Mouse (Mus musculus) testis, postnatal 14 days (tissue): Measurements from ENCODE around the gene Gm45062.

Experiments
- DNase-seq: peaks from one replicate; pipeline ENCODE4 v3.0.0; 2021; ENCODE audit warnings: low spot score

Gene Gm45062

GRCm38 (mm10) chr6:8368198-8368864 is 109.1 kb downstream of the Gm45062 start:
- no peak for DNase-seq

DNA sequence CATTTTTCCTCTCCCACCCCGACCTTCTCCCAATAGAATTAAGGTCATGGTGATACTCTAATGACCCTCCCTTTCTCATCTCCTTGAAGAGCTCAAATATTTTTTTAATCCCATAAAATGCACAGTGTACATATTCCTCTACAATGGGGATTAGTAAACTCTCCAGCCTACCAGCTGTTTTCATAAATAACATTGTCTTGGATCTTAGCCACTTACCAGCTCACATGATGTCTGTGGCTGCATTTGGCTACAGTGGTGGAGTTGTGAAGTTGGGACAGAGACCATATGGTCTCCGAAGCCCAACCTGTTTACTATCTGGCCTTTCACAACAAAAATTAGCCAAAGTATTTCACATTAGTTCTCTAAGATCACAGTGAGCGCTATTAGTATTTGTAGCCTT is 111.4 kb downstream of the Gm45062 start:
- DNase-seq, result no peak

- DNase-seq, result no peak
Measured at GRCm38 (mm10) chr6:8373051-8373450, 113.8 kb downstream of the Gm45062 start.

GRCm38 (mm10) chr6:8373851-8374250 is 114.6 kb downstream of the Gm45062 start:
- no peak for DNase-seq

GRCm38 (mm10) chr6:8374290-8374689 is 115.0 kb downstream of the Gm45062 start:
- DNase-seq, result no peak

- DNase-seq, result no peak
Measured at GRCm38 (mm10) chr6:8374712-8375111, 115.5 kb downstream of the Gm45062 start.

DNA sequence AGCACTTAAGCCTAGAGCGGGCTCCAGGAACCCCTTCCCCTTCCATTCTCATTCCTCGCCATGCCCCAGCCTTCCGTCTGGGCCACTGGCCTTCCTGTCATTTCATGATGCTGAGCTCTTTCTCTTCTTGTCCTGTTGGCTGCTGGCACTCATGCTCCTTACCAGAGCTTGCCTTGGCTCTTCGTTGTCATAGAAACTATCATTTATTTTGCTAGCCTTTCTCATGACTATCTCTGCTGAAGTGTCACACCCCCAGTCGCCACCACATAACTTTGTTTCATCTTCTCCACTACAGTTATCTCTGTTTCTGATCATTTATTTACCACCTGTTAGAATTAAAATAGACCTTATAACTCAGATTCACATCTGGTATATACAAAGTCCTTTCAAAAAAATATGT is 117.1 kb downstream of the Gm45062 start:
- DNase-seq, result no peak

DNA sequence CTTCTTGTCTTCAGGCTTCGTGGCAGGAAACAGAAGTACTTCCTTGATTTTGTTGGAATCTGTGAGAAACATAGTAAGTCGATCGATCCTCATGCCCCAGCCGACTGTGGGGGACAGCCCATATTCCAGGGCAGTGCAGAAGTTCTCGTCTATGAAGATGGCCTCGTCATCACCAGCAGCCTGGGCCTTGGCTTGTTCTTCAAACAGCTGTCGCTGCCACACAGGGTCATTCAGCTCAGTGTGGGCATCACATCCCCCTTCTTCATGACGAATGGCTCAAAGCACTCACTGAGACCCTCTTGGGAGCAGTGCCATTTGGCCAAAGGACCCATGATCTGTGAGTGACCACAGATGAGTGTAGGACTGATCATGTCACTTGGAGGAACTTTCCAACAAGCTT is 118.4 kb downstream of the Gm45062 start:
- no peak for DNase-seq

GRCm38 (mm10) chr6:8389307-8389706 is 130.1 kb downstream of the Gm45062 start:
- no peak for DNase-seq

DNA sequence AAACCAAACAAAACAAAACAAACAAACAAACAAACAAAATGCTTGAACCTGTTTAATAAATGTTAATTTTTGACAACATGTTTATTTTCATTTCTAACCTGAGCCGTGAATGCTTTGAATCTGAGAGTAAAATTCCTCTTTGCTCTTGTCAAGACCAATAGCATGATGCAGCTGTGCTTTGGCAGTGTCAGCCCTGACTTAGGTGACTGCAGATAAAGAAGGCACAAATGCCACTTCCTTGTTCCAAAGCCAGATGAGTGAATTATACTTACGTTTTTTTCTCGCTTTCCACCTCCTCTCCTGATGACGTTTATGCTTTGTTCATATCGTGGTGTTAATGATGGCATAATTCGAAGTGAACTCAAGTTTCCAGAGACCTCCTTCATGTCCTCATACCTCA is 131.0 kb downstream of the Gm45062 start:
- no peak for DNase-seq

DNA sequence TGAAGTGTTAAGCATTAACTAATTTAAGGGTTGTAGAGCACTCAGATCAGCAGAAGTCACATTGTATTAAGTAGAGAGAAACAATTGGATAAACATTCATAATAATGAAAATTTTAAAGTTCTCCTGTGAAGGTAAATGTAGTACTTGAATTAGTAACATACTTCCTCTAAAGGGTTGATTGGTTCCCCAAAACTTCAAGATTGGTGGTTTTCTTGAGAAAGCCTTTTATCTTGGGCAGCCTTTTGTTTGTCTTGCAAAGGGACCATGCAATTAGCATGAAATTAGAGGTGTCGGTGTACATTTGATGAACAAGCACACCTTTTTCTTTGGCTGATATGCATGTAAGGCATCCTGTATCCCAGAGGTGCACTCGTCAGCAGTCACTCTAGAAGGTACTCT is 131.7 kb downstream of the Gm45062 start:
- no peak for DNase-seq

DNA sequence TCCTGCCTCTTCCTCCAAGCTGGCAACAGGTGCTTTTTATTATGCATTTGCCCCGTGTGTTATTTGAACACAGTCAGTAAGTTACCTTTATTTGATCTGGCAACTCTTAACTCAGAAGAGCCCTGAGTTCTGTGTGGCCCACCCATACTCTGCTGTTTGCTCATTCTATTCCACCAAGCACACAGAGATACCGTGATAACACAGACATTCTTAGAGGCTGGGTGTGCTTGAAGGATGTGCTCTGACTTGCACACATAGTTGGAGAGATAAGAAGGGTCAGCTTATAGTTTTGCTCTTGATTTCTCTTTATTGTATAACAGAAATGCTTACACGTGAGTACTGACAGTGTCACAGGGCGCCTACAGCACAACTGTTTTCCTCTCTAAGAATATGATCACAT is 133.8 kb downstream of the Gm45062 start:
- DNase-seq, result no peak

GRCm38 (mm10) chr6:8394044-8394443 is 134.8 kb downstream of the Gm45062 start:
- no peak for DNase-seq

DNA sequence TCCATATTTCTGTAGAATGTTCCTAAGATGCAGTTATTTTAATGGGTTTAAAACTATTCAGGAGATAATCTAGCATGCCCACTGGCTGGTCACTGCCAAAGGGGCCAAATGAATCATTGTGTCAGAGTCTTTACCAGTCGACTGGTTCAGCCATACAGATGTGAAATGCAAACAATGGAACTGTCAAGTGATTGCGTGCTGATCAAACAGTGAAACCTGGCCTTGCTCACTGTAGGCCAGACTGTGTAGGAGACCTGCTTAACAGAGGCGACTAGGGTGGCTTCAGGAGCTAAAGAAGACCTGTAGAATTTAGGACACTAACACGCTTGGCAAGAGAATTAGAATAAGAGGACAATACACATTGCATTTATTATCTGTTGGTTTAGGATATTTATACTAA is 135.8 kb downstream of the Gm45062 start:
- no peak for DNase-seq

DNA sequence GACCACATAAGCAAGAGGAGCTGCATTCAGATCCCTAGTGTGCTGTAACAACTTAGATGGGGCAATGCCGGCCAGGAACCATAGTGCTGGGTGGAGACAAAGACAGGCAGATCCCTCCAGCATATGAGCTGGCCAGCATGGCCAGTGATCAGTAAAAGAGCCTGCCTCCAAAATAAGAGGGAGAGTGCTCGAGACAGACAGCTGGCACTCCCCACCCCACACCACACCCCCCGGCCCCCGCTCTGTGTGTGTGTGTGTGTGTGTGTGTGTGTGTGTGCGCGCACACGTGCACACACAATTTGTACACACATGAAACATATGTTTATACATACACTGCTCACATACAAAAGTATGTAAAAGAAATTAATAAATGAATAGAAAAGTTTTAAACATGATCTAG is 138.0 kb downstream of the Gm45062 start:
- DNase-seq, result no peak

- DNase-seq, result no peak
Measured at GRCm38 (mm10) chr6:8399710-8400109, 140.5 kb downstream of the Gm45062 start.

DNA sequence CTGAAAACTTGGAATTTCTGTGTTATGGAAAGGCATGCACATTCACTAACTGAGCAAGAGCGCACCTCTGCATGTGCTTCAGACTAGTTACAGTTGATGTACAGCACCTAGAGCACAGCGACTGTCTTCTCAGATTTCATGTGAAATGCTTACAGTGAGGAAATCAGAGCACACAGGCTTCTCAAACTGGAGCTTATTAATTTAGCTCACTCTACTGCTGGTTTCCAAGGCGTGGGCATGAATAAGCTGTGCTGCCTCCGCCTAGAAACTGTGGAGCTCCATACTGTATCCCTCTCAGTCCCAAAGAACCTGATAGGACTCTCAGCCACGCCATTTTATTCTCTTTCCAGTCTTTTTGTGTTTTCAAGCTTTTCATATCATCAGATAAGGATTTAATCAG is 143.9 kb downstream of the Gm45062 start:
- DNase-seq, result no peak

- DNase-seq, result no peak
Measured at GRCm38 (mm10) chr6:8405844-8406243, 146.6 kb downstream of the Gm45062 start.

DNA sequence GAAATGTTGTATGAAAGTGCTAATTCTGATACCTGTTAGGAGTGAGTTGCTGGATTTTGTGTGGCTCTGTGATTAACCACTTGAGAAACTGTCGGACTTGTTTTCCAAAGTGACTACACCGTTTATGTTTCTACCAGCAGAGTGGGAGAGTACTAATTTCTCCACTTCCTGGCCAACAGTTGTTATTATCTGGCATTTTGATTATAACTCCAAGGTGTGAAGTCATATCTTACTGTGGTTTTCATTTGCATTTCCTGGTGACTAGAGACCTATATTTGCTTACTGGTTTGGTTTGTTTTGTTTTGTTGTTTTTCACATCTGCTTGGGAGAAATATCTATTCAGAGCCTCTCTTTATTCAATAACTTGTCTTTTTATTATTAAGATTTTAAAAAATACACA is 149.1 kb downstream of the Gm45062 start:
- no peak for DNase-seq

DNA sequence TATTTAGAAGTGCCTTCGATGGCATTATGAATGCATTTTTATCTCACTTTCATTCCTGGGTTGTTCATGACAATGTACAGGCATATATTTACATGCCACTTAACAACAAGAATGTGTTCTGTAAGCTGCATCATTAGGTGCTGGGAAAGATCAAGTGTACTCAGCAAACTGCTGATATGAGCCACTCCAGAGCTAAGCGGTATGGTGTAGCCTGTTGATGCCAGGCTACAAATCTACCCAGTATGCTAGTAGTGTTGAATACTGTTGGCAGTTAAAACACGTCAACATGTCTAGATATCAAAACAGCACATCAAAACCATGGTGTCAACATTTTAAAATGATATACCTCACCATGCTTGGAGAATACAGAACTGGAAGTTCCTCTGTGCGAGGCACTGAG is 150.6 kb downstream of the Gm45062 start:
- no peak for DNase-seq

- DNase-seq, result no peak
Measured at GRCm38 (mm10) chr6:8412845-8413598, 153.8 kb downstream of the Gm45062 start.

DNA sequence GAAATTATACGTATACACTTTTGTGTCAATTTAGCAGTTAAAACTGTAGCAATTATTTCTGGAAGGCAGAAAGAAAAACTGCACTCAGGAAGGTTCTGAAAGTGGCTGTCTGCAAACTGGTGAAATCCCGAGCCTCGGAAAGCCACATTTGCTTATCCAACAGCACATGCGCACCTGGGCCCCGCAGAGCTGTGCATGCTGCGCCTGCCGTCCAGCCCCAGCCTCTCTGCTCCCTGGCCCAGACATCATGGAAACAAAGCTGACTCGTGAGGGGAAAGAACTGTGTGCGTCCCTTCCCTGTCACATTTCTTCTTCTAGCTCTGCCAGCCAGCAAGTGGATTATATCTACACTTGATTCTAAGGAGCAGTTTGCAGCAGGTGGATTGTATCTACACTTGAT is 154.8 kb downstream of the Gm45062 start:
- no peak for DNase-seq

DNA sequence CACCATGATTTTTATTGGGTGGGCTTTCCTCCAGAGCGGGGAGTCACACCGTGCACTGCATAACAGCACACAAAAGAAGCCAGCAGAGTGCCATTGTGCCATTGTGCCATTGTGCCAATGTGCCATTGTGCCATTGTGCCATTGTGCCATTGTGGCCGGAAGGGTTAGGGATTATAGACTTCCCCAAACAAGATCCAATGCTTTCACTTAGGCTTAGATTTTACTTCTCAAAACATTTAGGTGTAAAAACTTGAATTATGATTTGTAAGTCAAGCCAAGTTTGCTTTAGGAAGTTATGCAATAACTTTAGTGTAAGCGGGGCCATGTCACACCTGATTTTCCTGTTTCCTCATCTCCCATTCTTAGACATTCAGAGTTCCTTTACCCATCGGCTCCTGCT is 156.6 kb downstream of the Gm45062 start:
- no peak for DNase-seq
